Mouse (Mus musculus): Measurements from ENCODE around the gene Maneal. TPM values are rescaled to one million over a fixed set of nuclear protein-coding genes. Genes with fewer than 3 reads are reported as not detected.

Maneal gene
- polyA plus RNA-seq, 1 experiment from 2014 or later, result 7.9 TPM

DNA sequence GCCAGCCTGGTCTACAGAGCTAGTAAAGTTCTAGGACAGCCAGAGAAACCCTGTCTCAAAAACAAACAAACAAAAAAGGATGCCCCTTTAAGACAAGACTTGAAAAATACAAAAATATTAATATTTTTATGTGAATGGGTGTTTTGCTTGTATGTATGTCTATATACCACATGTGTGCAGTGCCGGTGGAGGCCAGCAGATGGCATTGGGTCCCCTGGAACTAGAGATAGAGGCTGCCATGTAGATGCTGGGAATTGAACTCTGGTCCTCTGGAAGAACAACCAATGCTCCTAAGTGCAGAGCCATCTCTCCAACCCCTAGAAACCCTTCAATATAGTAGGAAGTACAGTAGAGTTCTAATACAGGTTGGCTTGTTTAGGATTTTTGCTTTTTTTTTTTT is 21.0 kb downstream of the Maneal start:
- H3K9ac ChIP-seq (replicated peaks), result no peak overlapping the region
- no peaks in the 10 kb centered on the region for H3K4me1 ChIP-seq
- peaks cover 71% of the 10 kb centered on the region for H3K36me3 ChIP-seq
- no peaks in the 10 kb centered on the region for H3K27me3 ChIP-seq
- no peak overlapping the region for H3K4me3 ChIP-seq
- H3K4me2 ChIP-seq (replicated peaks), result no peak overlapping the region
- no peak for ATAC-seq (ENCODE audit: low FRiP score, low read depth)
- 100% methylated on average over 1 of the region's 1 CpGs for WGBS
- no peak overlapping the region for H3K27ac ChIP-seq (replicated peaks)
- no peaks in the 10 kb centered on the region for H3K9me3 ChIP-seq

DNA sequence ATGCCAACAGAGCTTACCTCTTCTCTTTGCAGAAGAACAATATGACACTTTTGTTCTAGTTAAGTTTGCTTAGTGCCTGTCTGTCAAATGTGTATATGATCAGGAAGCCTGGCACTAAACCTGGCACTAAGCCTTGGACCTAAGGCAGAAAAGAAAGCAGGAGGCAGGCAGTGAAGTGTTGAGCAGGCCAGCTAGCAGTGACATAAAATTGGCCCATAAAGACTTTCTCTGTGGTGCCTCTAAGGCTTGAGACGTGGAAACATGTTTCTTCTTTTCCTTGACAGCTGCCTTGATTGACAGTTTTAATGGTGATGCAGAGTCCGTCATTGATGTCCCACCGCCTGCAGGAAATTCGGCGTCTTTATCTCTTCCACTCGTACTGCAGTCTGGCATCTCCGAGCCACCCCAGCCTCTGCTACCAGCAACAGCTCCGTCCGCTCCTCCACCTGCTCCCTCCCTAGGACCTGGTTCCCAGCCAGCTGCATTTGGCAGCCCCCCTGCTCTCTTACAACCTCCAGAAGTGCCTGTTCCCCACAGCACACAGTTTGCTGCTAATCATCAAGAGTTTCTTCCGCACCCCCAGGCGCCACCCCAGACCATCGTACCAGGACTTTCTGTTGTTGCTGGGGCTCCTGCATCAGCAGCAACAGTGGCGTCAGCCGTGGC is 23.8 kb downstream of the Maneal start:
- ATAC-seq (ENCODE audit: low FRiP score, low read depth), result no peak
- no peak overlapping the region for H3K9ac ChIP-seq (replicated peaks)
- no peak overlapping the region for H3K27ac ChIP-seq (replicated peaks)
- no peak overlapping the region for H3K4me2 ChIP-seq (replicated peaks)
- no peaks in the 10 kb centered on the region for H3K9me3 ChIP-seq
- H3K27me3 ChIP-seq, result no peaks in the 10 kb centered on the region
- 88% methylated on average over 14 of the region's 14 CpGs for WGBS
- no peak overlapping the region for H3K4me3 ChIP-seq
- no peaks in the 10 kb centered on the region for H3K4me1 ChIP-seq
- H3K36me3 ChIP-seq, result peaks cover 70% of the 10 kb centered on the region

DNA sequence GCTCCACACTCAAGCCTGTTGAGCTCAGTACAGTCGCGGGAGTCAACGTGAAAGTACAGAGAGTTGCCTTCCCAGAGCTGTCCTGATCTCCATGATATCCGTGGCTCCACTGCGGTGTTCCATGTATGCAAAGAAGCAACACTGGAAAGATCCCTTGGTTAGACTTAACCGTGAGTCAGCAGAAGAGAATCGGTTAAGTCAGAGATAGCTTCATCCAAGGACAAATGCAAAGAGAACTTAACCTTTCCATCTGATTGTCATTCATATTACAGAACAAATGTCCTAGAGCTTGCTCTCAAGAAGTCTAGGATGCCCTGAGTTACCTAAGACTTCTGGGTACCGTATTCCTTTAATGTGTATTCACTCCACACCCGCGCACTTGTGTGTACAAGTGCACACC is 29.2 kb downstream of the Maneal start:
- H3K4me2 ChIP-seq (replicated peaks), result no peak overlapping the region
- no peak overlapping the region for H3K27ac ChIP-seq (replicated peaks)
- H3K27me3 ChIP-seq, result no peaks in the 10 kb centered on the region
- no peak for ATAC-seq (ENCODE audit: low FRiP score, low read depth)
- WGBS, result 96% methylated on average over 10 of the region's 10 CpGs
- H3K4me1 ChIP-seq, result no peaks in the 10 kb centered on the region
- H3K4me3 ChIP-seq, result no peak overlapping the region
- no peak overlapping the region for H3K9ac ChIP-seq (replicated peaks)
- no peaks in the 10 kb centered on the region for H3K9me3 ChIP-seq
- peaks cover 61% of the 10 kb centered on the region for H3K36me3 ChIP-seq

DNA sequence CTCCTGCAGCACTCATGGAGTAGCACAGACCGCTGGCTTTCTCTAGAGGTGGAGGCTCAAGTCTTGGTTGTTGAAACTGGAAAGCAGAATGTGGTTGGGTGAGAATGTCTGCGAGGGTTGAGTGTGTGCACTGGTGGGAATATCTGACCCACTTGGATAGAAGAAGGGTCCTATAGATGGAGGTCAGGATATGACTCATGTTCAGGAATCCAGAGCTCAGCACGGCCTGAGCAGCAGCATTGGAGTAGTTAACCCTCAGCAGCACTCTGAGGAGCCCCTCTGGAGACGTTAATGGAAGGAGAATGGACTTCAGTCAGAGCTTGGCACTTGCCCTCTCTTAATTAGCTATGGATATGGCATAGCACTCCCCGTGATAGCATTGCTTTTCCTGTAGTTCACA is 32.3 kb downstream of the Maneal start:
- Histone ChIP-seq H3K9me3 (no peaks in the 10 kb centered on the region), H3K9ac (replicated peaks) (no peak overlapping the region), H3K4me1 (no peaks in the 10 kb centered on the region), H3K4me3 (no peak overlapping the region), H3K36me3 (peaks cover 77% of the 10 kb centered on the region), H3K4me2 (replicated peaks) (no peak overlapping the region), H3K27ac (replicated peaks) (no peak overlapping the region), H3K27me3 (no peaks in the 10 kb centered on the region)
- whole genome bisulfite sequencing, result 91% methylated on average over 5 of the region's 5 CpGs
- no peak for ATAC-seq (ENCODE audit: low FRiP score, low read depth)

DNA sequence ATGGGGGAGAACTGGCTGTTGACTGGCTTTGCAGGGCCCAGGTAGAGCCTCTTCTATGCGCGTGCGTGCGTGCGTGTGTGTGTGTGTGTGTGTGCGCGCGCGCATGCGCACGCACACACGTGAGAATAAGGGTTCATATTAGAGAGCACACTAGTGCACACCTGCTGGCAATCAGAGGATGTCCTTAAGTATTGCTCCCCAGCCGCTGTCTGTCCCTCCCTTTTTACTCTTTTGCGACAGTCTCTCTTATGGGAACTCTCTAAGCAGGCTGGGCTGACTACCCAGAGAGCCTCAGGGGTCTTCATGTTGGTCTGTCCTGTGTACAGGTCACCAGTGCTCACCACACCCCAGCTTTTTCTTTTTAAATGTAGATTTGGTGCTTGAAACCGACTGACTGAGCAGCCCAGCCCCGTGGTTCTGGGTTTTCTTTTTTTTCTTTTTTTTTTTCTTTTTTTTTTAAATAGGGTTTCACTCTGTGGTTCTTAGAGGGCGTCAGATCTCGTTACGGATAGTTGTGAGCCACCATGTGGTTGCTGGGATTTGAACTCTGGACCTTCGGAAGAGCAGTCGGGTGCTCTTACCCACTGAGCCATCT is 36.5 kb downstream of the Maneal start:
- WGBS, result 96% methylated on average over 21 of the region's 21 CpGs
- ATAC-seq (ENCODE audit: low FRiP score, low read depth), result no peak

DNA sequence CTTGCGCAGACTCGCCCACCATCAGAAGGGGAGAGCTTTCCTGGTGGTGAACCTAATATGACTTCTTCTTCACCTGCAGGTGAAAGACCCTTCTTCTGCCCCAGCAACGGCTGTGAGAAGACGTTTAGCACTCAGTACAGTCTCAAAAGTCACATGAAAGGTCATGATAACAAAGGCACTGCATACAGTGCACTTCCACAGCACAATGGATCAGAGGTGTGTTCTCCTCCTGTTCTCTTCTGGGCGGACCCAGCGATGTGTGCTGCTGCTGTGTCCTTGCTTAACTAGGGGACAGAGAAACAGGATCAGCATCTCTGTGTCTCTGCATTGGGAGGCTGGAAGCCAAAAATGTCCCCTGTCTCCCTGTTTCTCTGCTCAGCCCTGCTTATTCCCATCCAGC is 37.0 kb downstream of the Maneal start:
- Histone ChIP-seq H3K4me3 (no peak overlapping the region), H3K4me2 (replicated peaks) (no peak overlapping the region), H3K9ac (replicated peaks) (no peak overlapping the region), H3K4me1 (no peaks in the 10 kb centered on the region), H3K27ac (replicated peaks) (no peak overlapping the region), H3K9me3 (no peaks in the 10 kb centered on the region), H3K27me3 (no peaks in the 10 kb centered on the region), H3K36me3 (peaks cover 76% of the 10 kb centered on the region)
- WGBS, result 91% methylated on average over 6 of the region's 6 CpGs
- no peak for ATAC-seq (ENCODE audit: low FRiP score, low read depth)

More for the DNA sequence above, 36.5 kb downstream of the Maneal start:
- no peaks in the 10 kb centered on the region for H3K4me1 ChIP-seq
- no peak overlapping the region for H3K4me2 ChIP-seq (replicated peaks)
- H3K36me3 ChIP-seq, result peaks cover 77% of the 10 kb centered on the region
- H3K27ac ChIP-seq (replicated peaks), result no peak overlapping the region
- no peaks in the 10 kb centered on the region for H3K9me3 ChIP-seq
- no peaks in the 10 kb centered on the region for H3K27me3 ChIP-seq
- no peak overlapping the region for H3K4me3 ChIP-seq
- no peak overlapping the region for H3K9ac ChIP-seq (replicated peaks)

DNA sequence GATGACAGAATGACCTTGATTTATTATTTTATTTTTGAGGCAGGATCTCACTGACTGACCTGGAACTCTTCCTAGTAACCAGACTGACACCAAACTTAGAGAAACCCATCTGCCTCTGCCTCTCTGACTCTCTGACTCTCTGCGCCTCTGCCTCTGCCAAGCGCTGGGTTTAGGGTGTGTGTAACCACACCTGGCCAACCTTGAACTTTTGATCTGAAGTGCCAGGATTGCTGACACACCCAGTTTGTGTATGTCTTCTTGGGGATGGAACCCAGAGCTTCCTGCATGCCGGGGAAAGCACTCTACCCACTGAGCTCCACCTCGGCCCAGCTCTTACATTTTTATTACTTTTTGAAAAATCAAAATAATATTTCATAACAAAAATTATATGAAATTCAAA is 43.1 kb downstream of the Maneal start:
- peaks cover 45% of the 10 kb centered on the region for H3K36me3 ChIP-seq
- no peaks in the 10 kb centered on the region for H3K27me3 ChIP-seq
- H3K9me3 ChIP-seq, result no peaks in the 10 kb centered on the region
- H3K4me2 ChIP-seq (replicated peaks), result no peak overlapping the region
- no peak for ATAC-seq (ENCODE audit: low FRiP score, low read depth)
- 96% methylated on average over 4 of the region's 4 CpGs for WGBS
- peaks cover 12% of the 10 kb centered on the region for H3K4me1 ChIP-seq
- no peak overlapping the region for H3K4me3 ChIP-seq
- no peak overlapping the region for H3K9ac ChIP-seq (replicated peaks)
- no peak overlapping the region for H3K27ac ChIP-seq (replicated peaks)

DNA sequence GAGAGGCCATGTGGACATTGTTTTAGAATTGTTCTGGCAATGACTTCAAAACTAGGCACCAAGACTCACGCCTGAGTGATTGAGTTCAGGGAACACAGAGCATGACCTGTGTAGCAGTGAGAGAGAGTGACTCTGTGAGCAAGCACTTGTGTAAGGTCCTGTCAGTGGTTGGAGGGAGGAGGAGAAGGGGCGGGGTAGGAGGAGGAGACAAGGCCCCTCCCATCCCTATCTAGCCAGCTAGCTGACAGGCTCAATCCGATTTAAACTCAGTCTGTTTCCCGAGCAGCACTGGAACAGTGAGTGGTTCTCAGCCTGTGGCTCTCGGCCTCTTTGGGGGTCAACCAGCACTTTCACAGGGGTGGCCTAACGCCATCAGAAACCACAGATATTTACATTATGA is 44.2 kb downstream of the Maneal start:
- ATAC-seq (ENCODE audit: low FRiP score, low read depth), result no peak
- Histone ChIP-seq H3K27me3 (no peaks in the 10 kb centered on the region), H3K4me3 (no peak overlapping the region), H3K27ac (replicated peaks) (no peak overlapping the region), H3K9me3 (no peaks in the 10 kb centered on the region), H3K36me3 (peaks cover 34% of the 10 kb centered on the region), H3K4me1 (peaks cover 12% of the 10 kb centered on the region), H3K9ac (replicated peaks) (no peak overlapping the region), H3K4me2 (replicated peaks) (no peak overlapping the region)
- WGBS, result 15% methylated on average over 6 of the region's 6 CpGs

DNA sequence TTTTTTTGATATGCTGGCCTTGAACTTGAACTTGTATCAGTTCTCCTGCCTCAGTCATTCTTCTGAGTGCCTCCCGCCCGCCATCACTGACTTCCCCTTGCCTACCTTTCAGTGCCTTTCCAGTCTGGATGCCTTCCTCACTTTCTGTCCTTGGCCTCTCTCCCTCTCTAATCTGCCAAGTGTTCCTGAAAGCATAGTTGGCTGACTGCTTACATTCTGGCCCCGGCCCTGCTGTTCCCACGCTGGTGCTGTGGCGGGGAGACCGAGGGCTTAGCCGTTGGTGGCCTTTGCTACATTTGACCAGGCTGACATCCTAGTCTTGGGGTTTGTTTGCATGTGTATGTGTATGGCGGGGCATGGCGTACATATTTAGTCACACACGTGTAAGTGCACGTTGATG is 46.1 kb downstream of the Maneal start:
- ATAC-seq (ENCODE audit: low FRiP score, low read depth), result no peak
- Histone ChIP-seq H3K4me3 (no peak overlapping the region), H3K27ac (replicated peaks) (no peak overlapping the region), H3K27me3 (no peaks in the 10 kb centered on the region), H3K4me1 (peaks cover 12% of the 10 kb centered on the region), H3K9me3 (no peaks in the 10 kb centered on the region), H3K4me2 (replicated peaks) (no peak overlapping the region), H3K36me3 (peaks cover 26% of the 10 kb centered on the region), H3K9ac (replicated peaks) (no peak overlapping the region)
- 92% methylated on average over 11 of the region's 11 CpGs for WGBS

DNA sequence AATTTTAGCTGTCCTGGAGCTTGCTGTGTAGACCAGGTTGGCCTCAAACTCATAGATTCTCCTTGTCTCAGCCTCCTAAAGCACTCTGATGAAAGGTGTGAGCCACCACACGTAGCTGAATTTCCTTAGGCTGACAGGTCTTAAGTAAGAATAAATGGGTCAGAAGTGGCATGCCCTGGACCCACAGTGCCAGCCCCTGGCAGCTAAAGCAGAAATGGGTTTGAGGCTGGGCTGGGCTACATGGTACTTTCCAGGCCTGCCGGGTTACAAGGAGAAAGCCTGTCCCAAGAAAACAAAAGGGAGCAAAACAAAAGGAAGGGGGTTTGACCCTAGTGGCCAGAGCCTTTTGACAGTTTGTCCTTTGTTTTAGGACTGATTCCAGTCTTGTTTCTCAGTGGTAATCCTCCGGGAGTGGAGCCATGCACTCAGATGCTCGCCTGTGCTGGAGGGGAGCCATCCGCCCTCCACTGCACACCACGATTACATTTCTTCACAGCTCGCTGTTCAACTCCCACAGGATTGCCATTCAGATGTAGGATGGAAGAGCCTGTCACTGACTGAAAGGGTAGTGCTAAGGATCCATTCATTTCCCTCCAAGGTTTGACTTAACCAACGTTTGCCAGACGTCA is 50.5 kb downstream of the Maneal start:
- no peak overlapping the region for H3K4me3 ChIP-seq
- no peaks in the 10 kb centered on the region; the same call in 1 of the 2 replicates for H3K4me1 ChIP-seq
- H3K9ac ChIP-seq (replicated peaks), result no peak overlapping the region; the same call in 1 of the 2 replicates
- peaks cover 33% of the 10 kb centered on the region for H3K36me3 ChIP-seq
- H3K4me2 ChIP-seq (replicated peaks), result no peak overlapping the region
- ATAC-seq (ENCODE audit: low FRiP score, low read depth), result no peak
- WGBS, result 18% methylated on average over 9 of the region's 9 CpGs
- no peak overlapping the region for H3K27ac ChIP-seq (replicated peaks)
- no peaks in the 10 kb centered on the region for H3K27me3 ChIP-seq
- no peaks in the 10 kb centered on the region for H3K9me3 ChIP-seq

DNA sequence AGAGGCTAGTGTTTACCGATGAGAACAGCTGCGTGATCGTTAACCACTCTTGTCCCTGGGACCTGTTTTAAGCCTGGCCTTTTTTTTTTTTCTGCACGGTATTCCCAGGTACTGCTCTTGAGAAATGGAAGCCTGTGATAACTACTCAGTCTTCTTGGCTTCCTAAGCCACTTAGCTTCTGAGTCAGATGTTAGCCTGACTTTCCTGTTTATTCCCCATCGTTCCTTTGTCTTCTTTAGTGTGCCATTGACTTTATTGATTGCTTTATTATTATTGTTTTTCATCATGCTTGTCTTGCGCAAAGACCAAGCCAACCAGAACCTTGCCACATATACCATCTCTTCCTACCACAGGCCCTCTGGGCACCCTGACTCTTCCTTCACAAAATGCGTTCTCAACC is 51.9 kb downstream of the Maneal start:
- ATAC-seq (ENCODE audit: low FRiP score, low read depth), result no peak
- Histone ChIP-seq H3K27me3 (no peaks in the 10 kb centered on the region), H3K9ac (replicated peaks) (no peak overlapping the region), H3K4me3 (no peak overlapping the region), H3K4me2 (replicated peaks) (no peak overlapping the region), H3K4me1 (no peaks in the 10 kb centered on the region; the same call in 1 of the 2 replicates), H3K36me3 (peaks cover 42% of the 10 kb centered on the region), H3K9me3 (no peaks in the 10 kb centered on the region), H3K27ac (replicated peaks) (no peak overlapping the region)
- WGBS, result 89% methylated on average over 7 of the region's 7 CpGs

DNA sequence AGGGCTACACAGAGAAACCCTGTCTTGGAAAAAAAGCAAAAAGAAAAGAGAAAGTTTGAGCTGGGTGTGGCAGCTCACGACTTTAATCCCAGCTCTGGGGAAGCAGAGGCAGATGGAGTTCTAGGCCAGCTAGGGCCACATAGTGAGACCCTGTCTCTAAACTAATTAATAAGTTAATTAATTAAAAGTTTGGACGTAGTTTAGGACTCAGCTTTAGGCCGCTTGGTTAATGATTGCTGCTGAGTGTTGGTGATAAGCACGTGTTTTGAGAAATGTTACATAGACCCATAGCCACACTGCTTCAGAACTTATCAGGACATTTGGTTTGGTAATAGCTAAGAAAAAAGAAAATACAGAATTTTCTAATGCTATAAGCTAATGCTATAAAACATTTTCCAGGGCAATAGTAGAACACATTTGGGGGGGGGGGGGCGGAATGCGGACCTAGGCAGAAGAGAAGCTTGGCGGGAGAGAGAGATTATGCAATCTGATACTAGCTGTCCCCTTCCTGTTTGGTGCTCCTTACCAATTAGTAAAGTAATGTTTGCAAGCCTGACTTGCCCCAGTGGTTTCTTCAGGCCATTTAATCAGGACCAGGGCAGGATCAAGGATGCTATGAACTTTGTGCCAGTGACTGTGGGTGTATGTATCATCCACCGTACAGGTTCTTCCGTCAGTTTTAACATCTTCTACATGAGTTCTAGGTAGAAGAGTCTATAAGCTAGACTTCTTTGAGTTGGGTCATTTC is 52.7 kb downstream of the Maneal start:
- H3K27me3 ChIP-seq, result no peaks in the 10 kb centered on the region
- H3K27ac ChIP-seq (replicated peaks), result no peak overlapping the region
- no peak for ATAC-seq (ENCODE audit: low FRiP score, low read depth)
- no peaks in the 10 kb centered on the region for H3K9me3 ChIP-seq
- WGBS, result 89% methylated on average over 9 of the region's 9 CpGs
- no peaks in the 10 kb centered on the region; the same call in 1 of the 2 replicates for H3K4me1 ChIP-seq
- no peak overlapping the region for H3K9ac ChIP-seq (replicated peaks)
- H3K4me3 ChIP-seq, result no peak overlapping the region
- peaks cover 49% of the 10 kb centered on the region for H3K36me3 ChIP-seq
- H3K4me2 ChIP-seq (replicated peaks), result no peak overlapping the region

Data from midbrain, embryonic 12.5 days (tissue).